Mouse (Mus musculus) monocyte, adult 5-6 weeks (primary cell): Measurements from ENCODE around the gene Gpr155. TPM values are rescaled to one million over a fixed set of nuclear protein-coding genes. Genes with fewer than 3 reads are reported as not detected.
A peak's percentile ranks its signal among the peaks of the same experiment; 100 is the strongest.

Experiments
- ATAC-seq: fragments of 153-309, 156-312 bp; replicated peaks from 2 replicates; pipeline ENCODE4 v1.8.0; 2017; ENCODE audit warnings: mild to moderate bottlenecking; ENCODE audit not compliant: low TSS enrichment, insufficient number of reproducible peaks, severe bottlenecking, poor library complexity, low FRiP score
- total RNA-seq: library from RNA; stranded (forward); fragments of 200-1000, 200-491, 200-594 nt; gene quantifications from 3 replicates; pipeline ENCODE4 v1.2.3, GENCODE M21; 2017

Gpr155 gene
- total RNA-seq, 1 experiment from 2014 or later, result 13.7 TPM

DNA sequence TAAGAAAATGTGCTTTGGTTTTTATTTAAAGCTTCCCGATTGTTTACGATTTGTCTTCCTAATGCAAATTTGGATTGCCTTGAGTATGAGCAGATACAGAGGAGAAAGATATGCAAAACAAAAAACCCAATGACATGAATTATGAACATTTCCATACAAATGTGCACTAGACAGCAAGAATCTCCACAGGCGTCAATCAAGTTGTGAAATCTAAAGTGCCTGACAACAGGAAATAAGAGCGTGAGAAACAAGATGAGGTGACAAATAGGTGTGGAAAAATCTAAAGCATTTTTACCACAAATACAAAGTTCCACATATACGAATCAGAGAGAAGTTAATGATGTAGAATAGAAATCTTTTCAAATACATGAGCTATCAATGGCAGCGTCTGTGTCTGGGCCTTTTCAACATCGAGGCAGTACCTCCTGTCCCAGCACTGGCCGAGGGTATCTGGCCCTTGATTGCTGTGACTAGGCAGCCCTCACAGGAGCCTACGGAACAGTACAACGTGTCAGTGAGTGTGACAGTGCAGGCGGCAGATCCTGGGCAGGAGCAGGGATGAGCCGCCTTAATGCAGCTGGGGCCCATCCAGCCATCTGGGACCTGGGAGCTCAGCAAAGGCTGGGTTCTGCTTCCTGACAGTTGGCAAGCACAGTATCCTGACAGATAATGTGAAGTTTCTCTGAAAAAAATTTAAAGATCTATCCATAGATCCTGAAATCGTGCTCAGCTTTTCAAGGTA, 39.9 kb downstream of the Gpr155 start:
- no peak for ATAC-seq

DNA sequence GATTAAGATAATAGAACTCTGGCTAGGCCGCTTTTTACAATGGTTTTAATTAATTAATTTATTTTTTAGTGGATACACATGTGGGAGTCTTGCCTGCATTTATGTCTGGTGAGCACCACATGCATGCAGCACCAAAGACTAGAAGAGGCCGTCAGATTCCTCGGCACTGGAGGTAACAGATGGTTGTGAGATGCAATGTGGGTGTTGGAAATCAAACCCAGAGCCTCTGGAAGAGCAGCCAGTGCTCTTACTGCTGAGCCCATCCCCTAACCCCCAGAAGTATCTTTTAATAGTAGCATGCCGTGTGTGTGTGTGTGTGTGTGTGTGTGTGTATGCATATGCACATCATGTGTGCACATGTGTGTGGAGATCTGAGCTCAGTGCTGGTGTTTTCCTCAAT, 41.2 kb downstream of the Gpr155 start:
- no peak for ATAC-seq

DNA sequence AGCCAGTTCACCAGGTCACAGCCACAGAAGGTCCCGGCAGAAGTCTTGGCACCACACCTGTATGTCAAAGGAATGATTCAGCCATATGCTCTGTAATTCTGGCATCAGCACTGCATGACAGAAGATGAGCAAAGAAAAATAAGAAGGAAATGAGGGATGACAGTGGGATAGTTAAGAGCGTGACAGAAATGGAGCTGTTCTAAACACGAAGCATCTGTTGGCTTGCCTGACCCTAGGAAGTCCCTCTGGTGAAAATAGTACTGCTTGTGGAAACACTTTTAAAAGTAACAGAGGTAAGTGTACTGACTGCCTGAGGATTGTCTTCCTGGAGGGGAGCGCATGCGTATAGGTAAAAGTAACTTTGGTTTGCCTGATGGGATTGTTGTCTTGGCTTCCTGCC, 42.7 kb downstream of the Gpr155 start:
- ATAC-seq, result no peak

DNA sequence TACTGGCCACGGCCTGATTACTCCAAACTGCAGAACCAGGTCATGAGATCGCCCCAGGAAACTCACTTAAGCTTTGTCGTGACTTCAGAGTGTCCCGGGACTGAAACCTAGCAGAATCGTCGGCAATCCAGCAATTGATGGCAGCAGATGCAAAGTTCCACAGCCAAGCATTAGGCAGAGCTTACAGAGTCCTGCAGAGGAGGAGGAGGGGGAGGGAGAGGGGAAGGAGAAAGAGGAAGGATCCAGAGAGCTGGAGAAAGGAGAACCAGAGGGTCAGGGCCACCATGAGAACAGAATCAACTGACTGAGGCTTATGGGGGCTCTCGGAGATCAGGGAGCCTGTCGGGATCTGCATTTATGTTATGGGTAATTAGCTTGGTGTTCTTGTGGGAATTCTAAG, 48.0 kb downstream of the Gpr155 start:
- ATAC-seq, result no peak

DNA sequence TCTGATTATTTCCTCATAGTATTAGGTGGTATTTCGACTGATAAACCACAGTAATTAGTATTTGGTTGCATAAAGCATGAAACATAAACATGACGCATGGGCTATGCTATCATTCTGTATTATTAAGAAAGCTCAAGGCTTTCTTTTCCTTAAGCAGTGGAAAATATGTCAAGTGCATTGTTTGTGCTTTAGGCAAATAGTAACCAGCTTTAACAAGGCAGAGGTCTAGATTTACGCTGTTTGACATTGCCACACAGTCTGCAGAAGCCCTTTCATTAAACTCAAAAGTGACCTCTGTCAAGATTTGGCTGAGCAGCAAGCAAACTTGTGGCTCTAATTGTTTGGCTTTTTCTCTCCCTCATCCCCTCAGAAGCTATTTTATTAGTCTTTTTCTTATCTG, 50.4 kb downstream of the Gpr155 start:
- ATAC-seq, result no peak

DNA sequence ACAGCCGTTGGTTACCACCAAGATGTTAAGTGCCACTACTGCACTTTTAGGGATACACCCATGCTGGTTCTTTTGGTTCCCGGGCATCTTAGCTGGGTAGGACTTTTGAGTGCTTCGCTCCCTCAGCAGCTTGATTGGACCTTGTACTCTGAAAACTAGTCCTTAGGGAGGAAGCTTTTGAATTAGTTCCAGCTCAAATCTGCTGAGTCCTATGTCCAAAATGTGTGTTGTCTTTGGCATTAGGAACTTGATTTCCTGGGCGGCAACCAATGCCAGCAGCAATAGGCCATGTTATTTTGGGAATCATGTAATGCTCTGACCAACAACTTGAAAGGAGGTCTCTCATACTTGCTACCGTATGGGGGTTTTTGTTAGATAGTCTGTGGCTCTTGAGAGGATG, 60.5 kb downstream of the Gpr155 start:
- no peak for ATAC-seq

DNA sequence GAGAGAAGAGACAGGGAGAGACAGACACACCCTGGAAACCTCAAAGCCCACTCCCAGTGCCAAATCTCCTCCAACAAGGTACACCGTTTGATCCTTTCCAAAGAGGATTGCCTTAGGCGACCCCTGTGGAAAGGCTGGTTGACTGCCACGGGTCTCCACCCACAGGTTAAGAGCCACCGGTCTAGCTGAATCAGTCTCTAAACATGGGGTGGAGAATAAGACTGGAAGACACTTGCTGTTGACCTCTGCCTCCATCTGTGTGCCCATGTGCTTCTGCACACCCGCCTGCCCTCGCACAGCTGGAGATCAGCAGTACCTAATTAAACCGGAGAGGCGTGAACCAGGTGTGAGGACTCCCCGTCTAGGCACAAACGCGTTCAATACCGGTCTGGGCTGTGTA, 63.4 kb downstream of the Gpr155 start:
- no peak for ATAC-seq

DNA sequence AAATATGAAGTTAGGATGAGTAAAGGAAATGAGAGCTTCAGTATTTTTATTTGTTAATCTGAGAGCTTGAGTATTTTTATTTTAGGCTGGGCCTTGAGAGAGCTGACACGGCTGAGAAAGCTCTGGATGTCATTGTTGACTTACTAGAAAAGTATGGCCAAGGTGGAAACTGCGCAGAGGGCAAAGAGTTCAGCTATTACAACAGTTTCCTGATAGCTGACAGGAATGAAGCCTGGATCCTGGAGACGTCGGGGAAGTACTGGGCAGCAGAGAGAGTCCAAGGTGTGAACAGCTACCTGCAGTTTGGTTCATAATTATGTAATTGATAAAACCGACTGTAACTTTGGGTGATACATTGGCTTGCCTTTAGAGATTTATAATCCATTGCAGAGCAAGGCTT, 67.2 kb downstream of the Gpr155 start:
- ATAC-seq, result no peak

DNA sequence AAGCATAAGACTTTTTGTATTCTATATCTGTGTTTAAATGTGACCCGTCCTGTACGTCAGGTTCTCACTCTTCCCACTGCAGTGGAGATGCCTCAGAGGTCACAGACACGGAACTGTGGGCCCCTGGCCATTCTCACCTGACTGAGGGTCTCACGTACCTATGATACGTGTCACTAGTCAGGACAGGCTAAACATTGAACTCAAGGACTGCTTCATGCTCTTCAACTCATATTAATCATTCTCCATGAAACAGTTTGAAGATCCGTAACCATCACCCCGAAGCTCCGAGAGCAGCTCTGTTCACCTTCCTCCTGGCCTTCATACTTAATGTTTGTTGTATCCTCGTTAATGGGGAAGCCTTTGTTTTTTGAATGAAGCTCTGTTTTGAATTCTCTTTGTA, 68.9 kb downstream of the Gpr155 start:
- ATAC-seq, result no peak

DNA sequence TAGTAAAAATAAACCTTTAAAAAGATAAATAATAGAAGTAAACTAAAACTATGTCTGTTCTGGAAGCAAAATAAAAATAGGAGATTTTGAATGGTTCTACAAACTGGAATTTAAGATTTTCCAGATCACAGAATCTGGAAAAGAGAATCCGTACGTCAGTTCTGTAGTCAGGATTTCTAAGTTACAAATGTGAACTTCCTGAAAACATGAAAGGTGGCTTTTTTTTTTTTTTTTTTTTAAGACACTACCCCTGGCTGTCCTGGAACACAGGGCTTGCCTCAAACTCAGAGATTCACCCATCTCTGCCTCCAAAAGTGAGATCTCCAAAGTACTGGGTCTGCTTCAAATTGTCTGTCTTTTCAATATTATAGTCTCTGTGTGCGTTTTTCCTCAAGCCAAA, 72.1 kb downstream of the Gpr155 start:
- ATAC-seq, result no peak

DNA sequence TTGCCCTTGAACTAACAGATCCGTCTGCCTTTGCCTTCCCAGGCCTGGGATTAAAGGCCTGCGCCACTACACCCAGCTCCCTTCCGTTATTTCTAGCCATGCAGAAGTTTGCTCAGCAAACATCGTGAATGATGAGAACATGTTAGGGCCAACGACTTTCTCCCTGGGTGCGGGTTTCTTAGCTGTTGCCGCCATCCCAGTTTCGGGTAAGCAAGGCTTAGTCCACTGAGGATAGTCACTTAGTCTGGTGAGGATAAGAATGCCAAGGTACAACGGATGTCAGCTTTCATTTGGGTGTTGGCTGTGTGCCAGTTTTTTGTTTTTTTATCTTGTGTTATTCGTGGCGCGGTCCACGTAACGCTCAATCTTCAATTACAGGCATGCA, 73.3 kb downstream of the Gpr155 start:
- no peak for ATAC-seq

DNA sequence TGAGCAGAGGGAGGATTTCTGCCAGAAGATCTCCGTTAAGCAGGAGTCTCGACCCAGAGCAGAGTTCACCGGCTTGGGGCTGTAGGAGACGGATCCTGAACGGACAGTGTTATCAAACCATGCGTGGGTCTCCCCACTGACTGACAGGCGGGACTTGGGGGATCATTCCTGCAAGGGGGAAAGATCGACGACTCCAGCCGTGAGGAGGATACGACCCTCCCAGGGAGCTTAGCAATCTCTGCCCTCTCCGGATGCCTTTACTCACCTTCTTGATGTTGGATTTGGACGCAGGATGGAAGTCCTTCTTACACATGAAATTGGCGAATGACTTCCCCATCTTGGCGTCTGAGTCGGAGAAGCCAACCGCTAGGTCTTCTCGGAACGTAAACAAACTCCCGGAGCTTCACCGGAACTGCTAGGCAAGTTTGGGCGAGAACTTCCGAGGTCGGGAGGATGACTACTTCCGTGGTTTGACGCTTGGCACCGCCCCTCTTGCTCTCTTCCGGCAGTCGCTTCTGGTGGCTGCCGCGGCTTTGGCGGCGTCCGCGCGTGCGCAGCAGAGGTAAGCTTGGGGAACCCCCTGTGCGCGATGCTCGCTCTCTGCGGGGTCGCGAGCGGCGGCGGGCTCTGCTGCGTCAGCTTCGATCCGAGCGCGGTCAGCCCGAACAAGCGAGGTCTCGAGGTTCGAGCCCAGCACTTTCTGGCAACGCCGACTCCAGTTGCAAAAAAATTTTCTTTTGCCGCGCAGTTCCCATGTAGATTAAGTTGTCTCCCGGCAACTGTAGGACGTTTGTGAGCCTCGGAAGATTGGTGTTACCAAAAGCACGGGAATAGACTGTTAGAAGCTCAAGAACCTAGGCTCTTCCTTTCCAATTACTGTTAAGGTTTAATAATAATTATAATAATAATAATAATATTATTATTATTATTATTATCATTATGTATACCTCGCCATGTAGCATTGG, 73.9 kb downstream of the Gpr155 start, which contains the start of the genes Scrn3 and Cir1:
TSS of gene Scrn3 (plus strand) at position 450 of the 965 bp plus-strand sequence.
TSS of gene Cir1 (minus strand) at position 550 of the 965 bp plus-strand sequence.
- ATAC-seq, result peak; percentile 97

DNA sequence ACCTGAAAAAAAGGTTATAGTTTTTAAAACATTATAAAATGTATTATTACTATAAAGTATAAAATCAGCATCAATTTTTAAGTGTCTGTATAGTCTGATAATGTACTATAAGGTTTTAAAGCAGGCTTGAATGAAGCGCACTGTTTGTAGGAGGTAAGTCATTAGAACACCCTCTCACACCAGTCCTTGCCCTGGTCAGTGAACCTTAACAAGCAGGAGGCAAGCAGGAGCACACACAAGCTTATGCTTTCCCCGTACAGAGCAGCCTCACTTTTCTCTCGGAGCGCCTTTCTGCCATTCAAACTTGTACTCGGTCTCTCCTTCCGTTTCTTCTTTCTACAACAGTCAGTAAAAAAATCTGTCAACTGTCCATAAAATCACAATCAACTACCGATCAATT, 80.4 kb downstream of the Gpr155 start:
- no peak for ATAC-seq

DNA sequence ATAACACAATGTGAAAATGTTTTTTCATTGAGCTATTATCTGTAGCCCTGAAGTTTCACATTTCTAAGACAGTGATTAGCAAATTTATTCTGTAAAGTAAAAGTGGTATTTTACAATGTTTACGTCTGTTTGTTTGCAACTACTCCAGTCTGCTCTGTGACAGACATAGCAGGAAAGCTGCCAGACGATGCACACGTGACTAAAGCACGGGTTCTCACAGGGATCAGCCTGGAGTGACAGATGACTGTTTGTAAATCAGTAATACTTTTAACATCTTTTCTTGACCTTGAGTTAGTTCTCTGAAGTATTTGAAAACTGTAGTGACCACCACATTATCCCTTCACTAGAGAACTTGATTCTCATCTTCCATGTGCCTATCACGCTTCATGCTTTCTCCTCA, 81.9 kb downstream of the Gpr155 start:
- ATAC-seq, result no peak

DNA sequence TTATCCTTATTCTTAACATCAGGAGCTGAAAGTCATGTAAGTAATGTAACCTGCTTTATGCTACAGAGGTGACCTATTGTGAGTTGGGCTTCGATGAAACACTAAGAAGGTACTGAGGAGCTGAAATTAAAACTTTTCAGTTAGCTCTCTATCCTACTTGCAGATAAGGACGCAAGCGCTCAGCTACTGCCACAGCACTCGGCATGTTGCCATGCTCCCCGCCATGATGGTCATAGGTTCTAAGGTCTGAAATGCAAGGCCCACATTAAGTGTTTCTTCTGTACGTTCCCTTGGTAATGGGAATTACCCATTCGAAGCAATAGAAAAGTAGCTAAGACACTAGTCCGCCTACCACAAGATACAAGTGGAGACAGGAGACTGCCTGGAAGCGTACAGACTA, 83.7 kb downstream of the Gpr155 start:
- no peak for ATAC-seq

DNA sequence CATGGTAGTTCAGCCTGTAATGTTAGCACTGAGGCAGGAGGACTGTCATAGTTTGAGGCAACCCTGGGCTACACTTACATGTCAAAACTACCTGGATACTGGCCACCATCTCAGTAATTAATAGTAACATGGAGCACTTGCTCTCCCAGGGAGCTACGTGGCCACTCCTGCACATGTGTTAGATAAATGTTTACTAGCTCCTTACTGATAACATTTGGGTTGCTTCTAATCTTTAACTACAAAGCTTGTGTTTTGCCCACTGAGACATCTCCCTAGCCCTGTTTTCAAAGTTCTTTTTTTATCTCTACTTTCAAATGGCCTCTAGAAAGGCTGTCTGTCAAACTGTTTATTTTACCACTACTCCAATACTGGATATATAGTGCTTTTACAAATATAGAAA, 84.4 kb downstream of the Gpr155 start:
- ATAC-seq, result no peak

DNA sequence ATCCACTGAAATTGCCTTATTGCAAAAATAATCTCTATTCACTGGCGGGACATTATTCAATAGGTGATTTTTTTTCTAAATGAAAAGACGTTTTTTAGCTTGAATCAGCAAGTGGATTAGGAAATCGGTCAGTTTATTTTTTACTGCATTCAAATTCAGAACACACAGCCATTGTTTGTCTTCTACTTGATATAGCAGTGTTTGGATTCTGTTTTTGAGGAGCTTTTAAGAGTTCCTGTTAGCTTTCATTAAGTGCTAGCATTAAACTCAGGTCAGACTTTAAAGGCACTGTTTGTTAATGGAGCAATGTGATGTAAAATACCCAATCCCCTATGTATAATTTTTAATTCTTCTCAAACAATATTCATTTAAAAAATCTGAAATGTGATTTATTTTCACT, 87.5 kb downstream of the Gpr155 start:
- ATAC-seq, result no peak

DNA sequence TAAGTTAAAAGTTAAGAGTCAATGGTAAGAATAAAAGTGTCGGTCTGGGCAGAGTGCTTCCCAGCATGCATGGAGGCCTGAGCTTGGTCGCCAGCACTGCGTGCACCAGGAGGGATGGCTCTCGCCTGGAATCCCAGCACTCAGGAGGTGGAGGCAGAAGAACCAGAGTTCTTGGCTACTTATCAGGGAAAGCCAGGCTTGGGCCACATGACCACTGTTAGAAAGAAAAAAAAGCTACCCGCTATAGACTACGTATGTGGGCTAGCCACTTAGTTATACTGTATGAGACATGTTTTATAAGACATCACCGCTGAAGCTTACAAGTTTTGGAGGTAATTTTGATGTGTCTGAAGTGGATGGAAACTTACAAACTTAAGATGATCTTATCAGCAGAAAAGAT, 88.2 kb downstream of the Gpr155 start:
- no peak for ATAC-seq

DNA sequence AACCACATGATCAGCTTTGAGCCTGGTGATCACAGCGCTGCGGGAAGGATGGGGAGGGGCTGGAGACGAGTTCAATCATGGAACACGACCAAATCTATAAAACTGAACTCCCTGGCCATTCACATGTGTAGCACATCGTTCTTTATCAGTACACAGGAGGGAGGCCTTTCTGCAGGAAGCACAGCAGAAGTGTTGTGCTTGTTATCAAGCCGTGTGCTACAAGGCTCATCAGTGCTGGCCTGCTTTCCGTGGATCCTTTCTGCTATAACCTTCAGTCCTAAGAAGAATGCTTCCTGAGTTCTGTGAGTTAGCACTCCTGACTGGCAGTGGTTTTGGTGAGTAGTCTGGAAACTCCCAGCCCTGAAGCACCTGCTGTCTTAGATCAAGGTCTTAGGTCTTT, 91.3 kb downstream of the Gpr155 start:
- ATAC-seq, result no peak
